Mouse (Mus musculus): ENCODE data around the gene Olfr143. TPM values are rescaled to one million over a fixed set of nuclear protein-coding genes. Genes with fewer than 3 reads are reported as not detected.

Olfr143 gene
- polyA plus RNA-seq (2015; fragmentation: Nextera tagmentation; extraction: Ambion mirVana), result not detected in 2 replicates

DNA sequence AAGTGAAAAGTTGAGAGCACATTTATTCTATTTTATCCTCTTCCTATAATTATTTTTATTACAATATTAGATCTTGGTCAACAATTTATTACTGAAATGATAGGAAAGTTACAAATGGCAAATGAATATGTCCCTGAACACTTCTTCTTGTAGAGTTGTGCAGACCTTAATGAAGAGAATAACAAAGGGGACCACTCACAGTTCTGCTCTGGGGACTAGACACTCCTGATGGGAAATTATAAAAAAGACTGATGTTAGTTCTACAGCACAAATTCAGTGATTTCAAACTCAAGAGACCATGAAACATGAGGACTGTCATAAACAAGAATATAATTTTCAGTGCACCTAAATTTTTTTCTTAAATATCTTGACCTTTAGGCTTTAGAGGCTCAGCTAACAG, at the start of gene Olfr143:
Olfr143 (plus strand) TSS at position 301 of the 400 bp plus-strand sequence.
- ATAC-seq (ENCODE audit: low FRiP score, low read depth), result no peak
- no peak within 1 kb of the TSS for H3K27ac ChIP-seq
- H3K27me3 ChIP-seq, result no peaks in the 10 kb centered on the region
- no peak within 1 kb of the TSS for H3K9ac ChIP-seq
- H3K36me3 ChIP-seq, result no peaks in the 10 kb centered on the region
- H3K9me3 ChIP-seq, result no peaks in the 10 kb centered on the region
- H3K4me3 ChIP-seq, result no peak within 1 kb of the TSS
- H3K4me1 ChIP-seq, result no peaks in the 10 kb centered on the region
- H3K4me2 ChIP-seq (replicated peaks), result no peak within 1 kb of the TSS

DNA sequence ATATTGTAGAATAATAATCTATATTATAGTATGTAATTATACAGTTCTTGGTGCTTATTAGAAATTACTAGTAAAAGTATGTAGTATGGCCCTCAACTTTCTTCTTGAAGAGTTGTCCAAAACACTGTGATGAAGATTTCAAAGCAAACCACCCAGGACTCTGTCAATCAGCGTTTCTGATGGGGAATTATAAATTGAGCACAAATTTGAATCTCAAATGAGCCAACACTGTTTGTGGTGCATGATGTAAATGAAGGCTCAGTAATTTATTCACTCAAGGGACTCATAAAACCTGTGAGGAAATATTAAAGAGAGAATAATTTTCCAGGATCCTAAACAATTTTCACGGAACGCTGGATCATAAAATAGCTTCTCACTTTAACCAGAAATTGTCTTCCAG, 44.5 kb upstream of the Olfr143 start, which contains the start of gene Olfr893:
Olfr893 (plus strand) TSS at position 301 of the 400 bp plus-strand sequence.
- Histone ChIP-seq H3K4me1 (no peaks in the 10 kb centered on the region), H3K27me3 (no peaks in the 10 kb centered on the region), H3K4me3 (no peak within 1 kb of the TSS), H3K9ac (no peak within 1 kb of the TSS), H3K4me2 (replicated peaks) (no peak within 1 kb of the TSS), H3K27ac (no peak within 1 kb of the TSS), H3K9me3 (no peaks in the 10 kb centered on the region), H3K36me3 (no peaks in the 10 kb centered on the region)
- no peak for ATAC-seq (ENCODE audit: low FRiP score, low read depth)
- 83% methylated on average over 3 of the region's 3 CpGs for WGBS

DNA sequence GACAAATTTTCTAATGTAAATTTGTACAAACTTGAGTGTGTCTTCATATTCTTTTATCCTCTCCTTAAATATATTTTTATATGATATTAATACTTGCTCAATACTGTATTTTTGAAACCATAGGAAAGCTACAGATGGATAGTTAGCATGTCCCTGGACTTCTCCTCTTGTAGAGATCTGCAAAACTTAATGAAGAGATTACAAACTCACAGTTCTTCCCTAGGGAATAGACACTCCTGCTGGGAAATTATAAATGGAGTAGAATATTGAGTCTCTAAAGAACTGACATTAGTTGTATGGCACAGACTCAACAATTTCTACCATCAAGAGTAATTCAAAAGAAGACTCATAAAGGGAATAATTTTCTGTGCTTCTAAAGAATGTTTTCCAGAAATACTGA, 34.8 kb upstream of the Olfr143 start, which contains the start of gene Olfr894:
Olfr894 (plus strand) TSS at position 301 of the 400 bp plus-strand sequence.
- Histone ChIP-seq H3K9ac (no peak within 1 kb of the TSS), H3K27ac (no peak within 1 kb of the TSS), H3K4me1 (no peaks in the 10 kb centered on the region), H3K36me3 (no peaks in the 10 kb centered on the region), H3K9me3 (no peaks in the 10 kb centered on the region), H3K4me3 (no peak within 1 kb of the TSS), H3K4me2 (replicated peaks) (no peak within 1 kb of the TSS), H3K27me3 (no peaks in the 10 kb centered on the region)
- no peak for ATAC-seq (ENCODE audit: low FRiP score, low read depth)

DNA sequence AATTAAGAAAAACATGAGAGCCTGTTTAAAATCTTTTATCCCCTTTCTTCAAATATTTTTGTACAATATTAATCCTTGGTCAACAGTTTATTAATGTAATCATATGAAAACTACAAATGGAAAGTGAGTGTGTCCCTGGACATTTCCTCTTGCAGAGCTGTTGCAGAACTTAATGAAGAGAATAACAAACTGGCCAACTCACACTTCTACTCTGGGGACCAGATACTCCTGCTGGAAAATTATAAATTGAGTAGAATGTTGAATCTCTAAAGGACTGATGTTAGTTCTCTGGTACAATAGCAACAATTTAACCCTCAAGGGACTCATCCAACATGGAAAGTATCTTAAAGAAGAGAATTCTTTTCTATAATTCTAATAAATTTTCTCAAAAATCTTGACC, 15.0 kb downstream of the Olfr143 start, which contains the start of gene Olfr895:
Olfr895 (plus strand) TSS at position 301 of the 400 bp plus-strand sequence.
- no peaks in the 10 kb centered on the region for H3K36me3 ChIP-seq
- no peak for ATAC-seq (ENCODE audit: low FRiP score, low read depth)

DNA sequence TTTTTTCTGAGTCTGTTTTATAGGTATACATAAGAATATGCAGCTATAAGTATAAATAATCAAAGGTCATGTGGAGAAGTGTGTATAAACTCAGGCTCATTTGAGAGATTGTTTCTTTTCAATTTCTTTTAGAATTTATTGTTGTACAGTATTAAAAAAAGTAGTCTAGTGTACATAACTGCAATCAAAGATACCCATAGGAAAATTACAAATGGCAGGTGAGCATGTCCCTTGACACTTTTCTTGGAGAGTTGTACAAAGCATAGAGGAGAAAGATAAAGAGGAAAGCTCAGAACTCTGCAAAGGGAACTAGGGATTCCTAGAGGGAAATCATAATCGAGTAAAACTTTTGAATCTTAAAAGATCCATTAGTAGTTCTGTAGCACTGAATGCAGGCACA, 38.2 kb downstream of the Olfr143 start, which contains the start of gene Olfr896-ps1:
Olfr896-ps1 (plus strand) TSS at position 301 of the 400 bp plus-strand sequence.
- no peak within 1 kb of the TSS for H3K4me2 ChIP-seq (replicated peaks)
- H3K27me3 ChIP-seq, result no peaks in the 10 kb centered on the region
- H3K4me3 ChIP-seq, result no peak within 1 kb of the TSS
- H3K36me3 ChIP-seq, result no peaks in the 10 kb centered on the region
- H3K27ac ChIP-seq, result no peak within 1 kb of the TSS
- H3K9ac ChIP-seq, result no peak within 1 kb of the TSS
- no peaks in the 10 kb centered on the region for H3K4me1 ChIP-seq
- ATAC-seq (ENCODE audit: low FRiP score, low read depth), result no peak
- no peaks in the 10 kb centered on the region for H3K9me3 ChIP-seq
- 90% methylated on average over 1 of the region's 1 CpGs for WGBS

More for the DNA sequence above, 15.0 kb downstream of the Olfr143 start, which contains the start of gene Olfr895:
- Histone ChIP-seq H3K4me2 (replicated peaks) (no peak within 1 kb of the TSS), H3K4me1 (no peaks in the 10 kb centered on the region), H3K9me3 (no peaks in the 10 kb centered on the region), H3K4me3 (no peak within 1 kb of the TSS), H3K9ac (no peak within 1 kb of the TSS), H3K27ac (no peak within 1 kb of the TSS), H3K27me3 (no peaks in the 10 kb centered on the region)

Other genes starting within 250 kb of the Olfr143 start
- gene Olfr883, start 227.0 kb upstream of the Olfr143 start, polyA plus RNA-seq (2015; fragmentation: Nextera tagmentation; extraction: Ambion mirVana), result not detected in 2 replicates
- gene Olfr884, start 206.2 kb upstream of the Olfr143 start, polyA plus RNA-seq (2015; fragmentation: Nextera tagmentation; extraction: Ambion mirVana), result not detected in 2 replicates
- not detected in 2 replicates for gene Olfr885, start 191.5 kb upstream of the Olfr143 start, polyA plus RNA-seq (2015; fragmentation: Nextera tagmentation; extraction: Ambion mirVana)
- gene Olfr887, start 168.7 kb upstream of the Olfr143 start, polyA plus RNA-seq (2015; fragmentation: Nextera tagmentation; extraction: Ambion mirVana), result not detected in 2 replicates
- not detected in 2 replicates for gene Olfr888, start 144.6 kb upstream of the Olfr143 start, polyA plus RNA-seq (2015; fragmentation: Nextera tagmentation; extraction: Ambion mirVana)
- 0.04 and 0.06 TPM in 2 replicates for gene Olfr889, start 137.6 kb upstream of the Olfr143 start, polyA plus RNA-seq (2015; fragmentation: Nextera tagmentation; extraction: Ambion mirVana)
- not detected in 2 replicates for gene Olfr890, start 110.3 kb upstream of the Olfr143 start, polyA plus RNA-seq (2015; fragmentation: Nextera tagmentation; extraction: Ambion mirVana)
- not detected in 2 replicates for gene Olfr891, start 72.0 kb upstream of the Olfr143 start, polyA plus RNA-seq (2015; fragmentation: Nextera tagmentation; extraction: Ambion mirVana)
- not detected in 2 replicates for gene Olfr893, start 44.4 kb upstream of the Olfr143 start, polyA plus RNA-seq (2015; fragmentation: Nextera tagmentation; extraction: Ambion mirVana)
- gene Olfr894, start 34.7 kb upstream of the Olfr143 start, polyA plus RNA-seq (2015; fragmentation: Nextera tagmentation; extraction: Ambion mirVana), result not detected in 2 replicates
- gene Olfr895, start 15.1 kb downstream of the Olfr143 start, polyA plus RNA-seq (2015; fragmentation: Nextera tagmentation; extraction: Ambion mirVana), result not detected in 2 replicates
- gene Olfr896-ps1, start 38.3 kb downstream of the Olfr143 start, polyA plus RNA-seq (2015; fragmentation: Nextera tagmentation; extraction: Ambion mirVana), result not detected in 2 replicates
- gene Olfr25, start 76.3 kb downstream of the Olfr143 start, polyA plus RNA-seq (2015; fragmentation: Nextera tagmentation; extraction: Ambion mirVana), result not detected in 2 replicates
- gene Olfr898, start 95.6 kb downstream of the Olfr143 start, polyA plus RNA-seq (2015; fragmentation: Nextera tagmentation; extraction: Ambion mirVana), result not detected in 2 replicates
- not detected in 2 replicates for gene Olfr250, start 114.1 kb downstream of the Olfr143 start, polyA plus RNA-seq (2015; fragmentation: Nextera tagmentation; extraction: Ambion mirVana)
- not detected in 2 replicates for gene Olfr251, start 124.3 kb downstream of the Olfr143 start, polyA plus RNA-seq (2015; fragmentation: Nextera tagmentation; extraction: Ambion mirVana)
- not detected in 2 replicates for gene Olfr147, start 148.9 kb downstream of the Olfr143 start, polyA plus RNA-seq (2015; fragmentation: Nextera tagmentation; extraction: Ambion mirVana)
- gene Olfr901, start 176.7 kb downstream of the Olfr143 start, polyA plus RNA-seq (2015; fragmentation: Nextera tagmentation; extraction: Ambion mirVana), result not detected in 2 replicates
- gene Olfr902, start 194.9 kb downstream of the Olfr143 start, polyA plus RNA-seq (2015; fragmentation: Nextera tagmentation; extraction: Ambion mirVana), result not detected in 2 replicates
- not detected in 2 replicates for gene Olfr904, start 210.4 kb downstream of the Olfr143 start, polyA plus RNA-seq (2015; fragmentation: Nextera tagmentation; extraction: Ambion mirVana)
- gene Olfr905, start 218.3 kb downstream of the Olfr143 start, polyA plus RNA-seq (2015; fragmentation: Nextera tagmentation; extraction: Ambion mirVana), result not detected in 2 replicates
- gene Olfr906, start 234.3 kb downstream of the Olfr143 start, polyA plus RNA-seq (2015; fragmentation: Nextera tagmentation; extraction: Ambion mirVana), result not detected in 2 replicates
- gene Olfr907, start 243.0 kb downstream of the Olfr143 start, polyA plus RNA-seq (2015; fragmentation: Nextera tagmentation; extraction: Ambion mirVana), result not detected in 2 replicates